Mouse (Mus musculus) liver, embryonic 14.5 days (tissue): ENCODE results near the gene Zfp746. TPM values are rescaled to one million over a fixed set of nuclear protein-coding genes. Genes with fewer than 3 reads are reported as not detected.

ENCODE experiments used
- ATAC-seq: fragments of 200-750 bp; cut with Nextera tagmentation; 2 replicates; pipeline ENCODE4 v1.8.0; 2017; ENCODE audit warnings: moderate number of reproducible peaks, mild to moderate bottlenecking, moderate library complexity; ENCODE audit not compliant: insufficient read depth
- DNase-seq, 3 experiments: peaks; one replicate each; pipeline ENCODE4 v3.0.0-alpha.2; 2012 to 2013; ENCODE audit warnings: low read depth in 3 of 3, low spot score in 3 of 3
- H3K27ac ChIP-seq: fragments of 300-500 bp; sonication (generic); 2 replicates; pipeline ENCODE4 v1.5.1; 2014; ENCODE audit warnings: moderate library complexity, mild to moderate bottlenecking, control low read depth, inconsistent platforms
- H3K27me3 ChIP-seq: fragments of 300-500 bp; sonication (generic); 2 replicates; pipeline ENCODE4 v1.6.1; 2014; ENCODE audit warnings: mild to moderate bottlenecking, low read length, moderate library complexity; ENCODE audit not compliant: control insufficient read depth, insufficient read depth
- H3K36me3 ChIP-seq: fragments of 300-500 bp; sonication (generic); replicated peaks from 2 replicates; pipeline ENCODE4 v1.6.1; 2014; ENCODE audit warnings: low read depth; ENCODE audit not compliant: control insufficient read depth, insufficient read depth
- H3K4me1 ChIP-seq, 2 experiments: fragments of 200-500 bp in 1 of 2; fragments of 300-500 bp in 1 of 2; sonication (generic) in 1 of 2; replicated peaks; 2 replicates each; pipeline ENCODE4 v1.6.1; 2012 to 2014; ENCODE audit warnings: antibody characterized with exemption in 1 of 2, inconsistent platforms in 1 of 2, low read length in 1 of 2; ENCODE audit not compliant: control insufficient read depth in 2 of 2, insufficient read depth in 2 of 2
- H3K4me2 ChIP-seq: fragments of 300-500 bp; sonication (generic); 2 replicates; pipeline ENCODE4 v1.6.1; 2014; ENCODE audit warnings: low read depth, mild to moderate bottlenecking, control low read depth, moderate library complexity
- H3K4me3 ChIP-seq, 2 experiments: fragments of 200-500 bp in 1 of 2; fragments of 300-500 bp in 1 of 2; sonication (generic) in 1 of 2; 2 replicates each; pipeline ENCODE4 v1.5.1; 2012 to 2014; ENCODE audit warnings: low read depth in 2 of 2, low read length in 2 of 2, mild to moderate bottlenecking in 2 of 2, control low read depth in 1 of 2, inconsistent platforms in 1 of 2, moderate library complexity in 1 of 2; ENCODE audit not compliant: insufficient read depth in 1 of 2
- H3K9ac ChIP-seq: fragments of 300-500 bp; sonication (generic); replicated peaks from 2 replicates; pipeline ENCODE4 v1.6.1; 2014; ENCODE audit warnings: mild to moderate bottlenecking, control low read depth, moderate library complexity
- H3K9me3 ChIP-seq: fragments of 300-500 bp; sonication (generic); 2 replicates; pipeline ENCODE4 v1.6.1; 2016; ENCODE audit warnings: low read length, mixed read lengths; ENCODE audit not compliant: control insufficient read depth
- CTCF ChIP-seq: IDR thresholded peaks from 2 replicates; pipeline ENCODE4 v1.5.1; 2016; ENCODE audit warnings: antibody characterized with exemption, low read depth, control low read depth
- EP300 ChIP-seq: IDR thresholded peaks from 2 replicates; pipeline ENCODE4 v1.6.1; 2016; ENCODE audit warnings: antibody characterized with exemption, low read depth
- WGBS: fragments of 180-500 bp; shearing (Covaris S2); extraction: QIAGEN DNeasy Blood & Tissue Kit; methylation state at CpG from one replicate; pipeline ENCODE4 v1.1.7; 2014; ENCODE audit not compliant: insufficient replicate concordance; 5-methylcytosine and 5-hydroxymethylcytosine counted together
- polyA plus RNA-seq, 2 experiments: library from polyadenylated mRNA; depleted of rRNA in 1 of 2; stranded (reverse) in 1 of 2; unstranded in 1 of 2; fragments of >200 nt; fragmentation: Nextera tagmentation in 1 of 2; extraction: Ambion mirVana in 1 of 2; gene quantifications; 2 replicates each; pipeline versions ENCODE4 v1.2.1 to v1.2.3; 2012 to 2014

The Zfp746 gene
- polyA plus RNA-seq, 2 experiments, result 4.0 to 5.2 TPM

DNA sequence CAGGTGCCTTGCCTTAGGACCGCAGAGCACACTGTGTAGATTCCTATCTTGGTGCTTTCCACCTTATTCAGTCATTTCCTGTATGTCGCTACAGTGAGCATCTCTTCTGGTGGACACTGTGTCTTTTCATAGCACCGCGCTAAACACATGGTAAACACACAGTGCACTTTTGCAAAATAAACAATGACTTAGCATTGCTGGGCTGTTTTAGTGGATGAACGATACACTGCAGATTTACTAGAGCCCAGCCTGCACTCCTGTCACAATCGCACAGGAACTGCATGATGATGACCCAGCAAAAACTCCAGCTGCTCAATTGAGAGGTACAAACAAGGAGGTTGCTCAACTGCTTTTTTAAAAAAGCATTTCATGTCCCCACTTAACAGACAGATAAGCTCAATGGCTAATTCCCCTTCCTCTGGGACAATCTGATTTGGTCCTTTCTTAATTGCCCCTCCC lies 2.6 kb downstream of the Zfp746 start:
- H3K4me3 ChIP-seq, result no peak overlapping the region
- H3K9me3 ChIP-seq, result no peaks in the 10 kb centered on the region
- H3K27me3 ChIP-seq, result no peaks in the 10 kb centered on the region
- no peak overlapping the region for H3K4me2 ChIP-seq
- H3K9ac ChIP-seq, result no peak overlapping the region
- ATAC-seq, result no peak
- H3K36me3 ChIP-seq, result peaks cover 21% of the 10 kb centered on the region
- no peak for TF ChIP-seq CTCF
- DNase-seq, result no peak
- peaks cover 0 to 18% of the 10 kb centered on the region in 2 experiments; a peak in 3 of 4 replicates for H3K4me1 ChIP-seq
- no peak overlapping the region for H3K27ac ChIP-seq
- WGBS, result 57% methylated on average over 6 of the region's 6 CpGs

DNA sequence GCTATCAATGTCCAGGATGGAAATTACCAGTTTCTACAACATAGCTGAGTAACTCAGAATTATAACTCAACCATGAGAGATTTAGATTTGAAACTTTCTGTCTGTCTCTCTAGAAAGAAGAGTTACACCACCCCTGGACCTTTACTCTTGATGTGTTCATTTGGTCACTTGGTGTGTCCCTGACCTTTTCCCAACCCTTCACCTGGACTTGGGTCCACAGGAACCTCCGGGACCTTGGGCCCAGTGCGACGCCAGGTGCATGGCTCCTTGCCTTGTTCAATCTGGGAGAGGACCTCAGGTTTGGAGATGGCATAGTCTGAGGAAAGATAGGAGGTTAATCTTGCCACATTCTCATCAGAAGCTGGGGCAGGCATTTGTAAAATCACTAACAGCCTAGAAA lies 4.4 kb downstream of the Zfp746 start:
- TF ChIP-seq EP300 (no peak), CTCF (no peak)
- no peaks in the 10 kb centered on the region for H3K9me3 ChIP-seq
- no peak overlapping the region for H3K9ac ChIP-seq
- WGBS, result 84% methylated on average over 3 of the region's 3 CpGs
- no peak overlapping the region for H3K27ac ChIP-seq
- no peak for DNase-seq
- H3K4me2 ChIP-seq, result no peak overlapping the region
- no peak for ATAC-seq
- H3K27me3 ChIP-seq, result no peaks in the 10 kb centered on the region
- H3K36me3 ChIP-seq, result peaks cover 31% of the 10 kb centered on the region
- H3K4me3 ChIP-seq, result no peak overlapping the region
- peaks cover 0 to 18% of the 10 kb centered on the region in 2 experiments; a peak in 3 of 4 replicates for H3K4me1 ChIP-seq

DNA sequence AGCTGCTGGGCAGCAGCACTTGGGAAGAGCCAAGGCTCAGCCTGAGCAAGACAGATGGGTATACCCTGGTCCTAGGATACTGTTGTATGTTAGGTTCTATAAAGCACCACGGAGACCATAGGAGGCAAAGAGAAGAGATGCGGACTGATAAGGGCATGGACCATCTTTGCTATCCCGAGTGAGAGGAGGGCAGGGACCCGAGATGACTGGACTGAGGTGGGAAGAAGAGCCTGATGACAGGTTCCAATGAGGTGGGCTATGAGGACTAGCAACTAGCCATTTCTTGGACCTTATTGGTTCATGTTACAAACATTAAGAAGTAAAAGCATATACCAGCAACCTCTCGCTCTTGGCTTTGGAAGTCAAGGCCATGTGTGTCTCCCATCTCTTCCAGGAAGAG lies 5.4 kb downstream of the Zfp746 start:
- Histone ChIP-seq H3K9me3 (no peaks in the 10 kb centered on the region), H3K27me3 (no peaks in the 10 kb centered on the region), H3K4me3 (no peak overlapping the region), H3K9ac (no peak overlapping the region), H3K4me2 (no peak overlapping the region), H3K36me3 (peaks cover 31% of the 10 kb centered on the region), H3K27ac (no peak overlapping the region), H3K4me1 (peaks cover 0 to 18% of the 10 kb centered on the region in 2 experiments; a peak in 3 of 4 replicates)
- 75% methylated on average over 5 of the region's 5 CpGs for WGBS
- DNase-seq, result no peak
- TF ChIP-seq EP300 (no peak), CTCF (no peak)
- ATAC-seq, result no peak

DNA sequence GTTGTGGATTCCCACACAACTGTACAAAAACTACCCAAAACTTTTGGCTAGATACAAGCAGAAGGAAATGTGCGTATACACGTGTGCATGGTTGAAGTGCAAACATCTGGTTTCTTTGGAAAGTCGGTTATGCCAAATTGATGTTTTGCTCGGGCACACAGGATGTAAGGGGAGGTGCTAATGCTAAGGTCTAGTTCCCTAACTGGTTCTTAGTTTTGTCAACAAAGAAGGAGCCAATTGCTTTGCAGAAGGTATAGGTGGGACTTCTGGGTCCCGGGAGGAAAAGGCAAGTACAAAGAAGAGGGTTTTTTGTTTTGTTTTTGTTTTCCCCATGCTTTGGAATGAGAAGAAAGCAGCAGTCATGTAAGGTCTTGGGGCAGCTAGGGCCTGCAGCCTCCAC lies 13.1 kb downstream of the Zfp746 start:
- Histone ChIP-seq H3K27ac (no peak overlapping the region), H3K36me3 (peaks cover 15% of the 10 kb centered on the region), H3K9ac (no peak overlapping the region), H3K27me3 (no peaks in the 10 kb centered on the region), H3K9me3 (no peaks in the 10 kb centered on the region), H3K4me2 (no peak overlapping the region), H3K4me1 (no peaks in the 10 kb centered on the region), H3K4me3 (no peak overlapping the region)
- WGBS, result 38% methylated on average over 5 of the region's 5 CpGs
- ATAC-seq (no peak), DNase-seq (no peak)
- no peak for TF ChIP-seq CTCF

DNA sequence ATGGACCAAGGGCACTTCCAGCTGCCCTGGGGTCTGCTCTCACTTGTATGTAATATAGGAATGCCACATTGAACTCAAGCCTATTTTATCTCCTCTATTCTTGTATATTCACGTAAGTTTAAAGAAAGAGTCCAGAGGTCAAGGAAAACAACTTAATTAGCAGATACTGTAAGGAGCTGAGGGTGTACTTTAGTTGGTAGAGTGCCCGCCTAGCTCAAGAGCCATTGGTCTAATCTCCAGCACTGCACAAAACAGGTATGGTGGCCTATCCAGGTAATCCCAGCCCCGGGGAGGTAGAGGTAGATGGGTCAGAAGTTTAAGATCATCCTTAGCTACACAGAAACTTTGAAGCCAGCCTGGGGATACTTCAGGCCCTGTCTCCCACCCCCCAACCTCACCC lies 18.9 kb downstream of the Zfp746 start:
- H3K36me3 ChIP-seq, result peaks cover 7% of the 10 kb centered on the region
- 69% methylated on average over 3 of the region's 3 CpGs for WGBS
- ATAC-seq, result no peak

More for the DNA sequence above, 18.9 kb downstream of the Zfp746 start:
- DNase-seq, result no peak
- H3K4me2 ChIP-seq, result no peak overlapping the region
- no peaks in the 10 kb centered on the region for H3K27me3 ChIP-seq
- H3K9ac ChIP-seq, result no peak overlapping the region
- TF ChIP-seq EP300 (no peak), CTCF (no peak)
- no peak overlapping the region for H3K27ac ChIP-seq
- H3K4me1 ChIP-seq, result 0 out of 4 replicates have a peak, but pooled peaks cover 0 to 1% of the 10 kb centered on the region in 2 experiments
- H3K4me3 ChIP-seq, result no peak overlapping the region
- no peaks in the 10 kb centered on the region for H3K9me3 ChIP-seq
